ENCODE assay signal across 22 mouse cellular contexts in the genomic region with DNA sequence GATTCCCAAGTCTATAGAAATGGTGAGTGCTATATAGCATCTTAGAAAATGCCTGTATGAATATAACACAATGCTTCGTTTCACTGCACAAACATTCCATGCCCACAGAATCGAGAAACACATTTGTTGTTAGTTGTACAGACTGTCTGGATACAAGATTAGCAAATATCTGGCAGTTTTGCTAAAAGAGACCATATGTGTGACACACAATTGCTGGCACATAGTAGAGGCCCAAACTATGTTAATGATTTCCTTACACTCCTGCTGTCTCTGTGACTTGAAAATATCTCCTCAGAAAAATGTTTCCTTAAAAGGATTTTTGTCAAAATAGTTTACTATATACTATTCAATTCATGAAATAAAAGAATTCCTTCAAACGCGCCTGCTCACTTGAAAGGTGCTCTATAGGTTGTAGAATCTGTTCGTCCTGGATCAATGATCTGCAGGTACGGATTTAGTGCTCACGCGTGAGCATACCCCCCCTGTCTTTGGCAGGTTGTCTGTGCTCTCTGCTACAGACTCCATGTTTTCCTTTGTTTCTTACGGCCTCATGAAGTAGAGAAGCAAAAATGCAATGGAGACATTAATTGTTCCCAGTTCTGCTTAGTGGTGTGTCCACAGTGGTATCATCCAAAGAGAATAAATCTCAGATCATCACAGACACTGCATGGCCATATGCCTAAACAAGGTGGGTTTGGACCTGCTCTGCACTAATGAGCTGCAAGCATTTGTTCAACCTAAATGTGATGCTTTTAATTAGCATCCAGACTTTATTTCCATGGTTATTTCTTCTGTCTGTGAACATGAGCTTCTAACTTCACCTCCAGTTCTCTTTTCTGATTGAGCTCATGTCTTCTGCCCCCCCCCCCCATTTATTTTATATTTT.
DNase-seq lines count a peak whose midpoint lies in the region; ATAC-seq and TF ChIP-seq lines count a peak whose summit lies in the region.
"Had no signal": no experiment of that assay in that cellular context is flagged by ENCODE, and none has a peak within 500 bp of the region (broad histone marks: within the 10 kb centered on the region; RNA-seq: fewer than 3 reads in every experiment).

No protein-coding gene starts in this region.

- no peak overlapping the region for H3K4me3 ChIP-seq in forebrain, embryonic 13.5 days
- H3K4me3 ChIP-seq in forebrain, embryonic 11.5 days (ENCODE audit: low read depth, low read length) = no peak overlapping the region
- H3K4me3 ChIP-seq in limb, embryonic 11.5 days (ENCODE audit: low read depth, low read length) = no peak overlapping the region
- H3K4me3 ChIP-seq in limb, embryonic 10.5 days = no peak overlapping the region
- no peak overlapping the region for H3K4me3 ChIP-seq in forebrain, postnatal 0 days (ENCODE audit: low read depth, low read length)
- H3K4me3 ChIP-seq: embryonic facial prominence, embryonic 12.5 days; heart, embryonic 13.5 days; hindbrain, embryonic 13.5 days; limb, embryonic 13.5 days; midbrain, embryonic 13.5 days; neural tube, embryonic 12.5 days had no signal

- H3K27me3 ChIP-seq in forebrain, embryonic 13.5 days = no peaks in the 10 kb centered on the region
- no peaks in the 10 kb centered on the region for H3K27me3 ChIP-seq in forebrain, embryonic 11.5 days (ENCODE audit: control insufficient read depth, insufficient read depth, low read length)
- no peaks in the 10 kb centered on the region for H3K27me3 ChIP-seq in limb, embryonic 11.5 days (ENCODE audit: control insufficient read depth, insufficient read depth, low read length)
- H3K27me3 ChIP-seq in limb, embryonic 10.5 days (ENCODE audit: low read depth, poor library complexity, severe bottlenecking) = no peaks in the 10 kb centered on the region
- no peaks in the 10 kb centered on the region for H3K27me3 ChIP-seq in forebrain, postnatal 0 days (ENCODE audit: insufficient read depth, low read length)
- H3K27me3 ChIP-seq: CH12.LX; embryonic facial prominence, embryonic 12.5 days; heart, embryonic 13.5 days; hindbrain, embryonic 13.5 days; limb, embryonic 13.5 days; midbrain, embryonic 13.5 days; neural tube, embryonic 12.5 days had no signal

- no peaks in the 10 kb centered on the region for H3K36me3 ChIP-seq in forebrain, embryonic 13.5 days (ENCODE audit: poor library complexity, severe bottlenecking)
- H3K36me3 ChIP-seq in forebrain, embryonic 11.5 days (ENCODE audit: control insufficient read depth, insufficient read depth, low read length) = no peaks in the 10 kb centered on the region
- H3K36me3 ChIP-seq in limb, embryonic 11.5 days (ENCODE audit: control insufficient read depth, insufficient read depth, low read length) = no peaks in the 10 kb centered on the region
- H3K36me3 ChIP-seq in limb, embryonic 10.5 days = no peaks in the 10 kb centered on the region
- no peaks in the 10 kb centered on the region for H3K36me3 ChIP-seq in forebrain, postnatal 0 days (ENCODE audit: insufficient read depth)
- H3K36me3 ChIP-seq: embryonic facial prominence, embryonic 12.5 days; heart, embryonic 13.5 days; hindbrain, embryonic 13.5 days; limb, embryonic 13.5 days; midbrain, embryonic 13.5 days; neural tube, embryonic 12.5 days had no signal

- TF ChIP-seq CTCF in forebrain, postnatal 0 days (IDR thresholded peaks at IDR 0.05; ENCODE audit: low read depth) = peak; percentile 30

- H3K27ac ChIP-seq in forebrain, embryonic 13.5 days = no peak overlapping the region
- no peak overlapping the region for H3K27ac ChIP-seq in forebrain, embryonic 11.5 days (ENCODE audit: low read depth, low read length)
- no peak overlapping the region for H3K27ac ChIP-seq in limb, embryonic 11.5 days (replicated peaks; ENCODE audit: low read depth, low read length)
- no peak overlapping the region for H3K27ac ChIP-seq in limb, embryonic 10.5 days
- peak overlapping the region; percentile 70 for H3K27ac ChIP-seq in forebrain, postnatal 0 days (ENCODE audit: low read depth, low read length)
- H3K27ac ChIP-seq: embryonic facial prominence, embryonic 12.5 days; heart, embryonic 13.5 days; hindbrain, embryonic 13.5 days; limb, embryonic 13.5 days; liver, embryonic 14.5 days; midbrain, embryonic 13.5 days; neural tube, embryonic 12.5 days had no signal

- H3K9me3 ChIP-seq in forebrain, embryonic 13.5 days (replicated peaks) = no peaks in the 10 kb centered on the region
- no peaks in the 10 kb centered on the region for H3K9me3 ChIP-seq in forebrain, embryonic 11.5 days (ENCODE audit: control insufficient read depth, low read length)
- no peaks in the 10 kb centered on the region for H3K9me3 ChIP-seq in limb, embryonic 11.5 days (ENCODE audit: control insufficient read depth, low read length)
- no peaks in the 10 kb centered on the region for H3K9me3 ChIP-seq in limb, embryonic 10.5 days (replicated peaks)
- H3K9me3 ChIP-seq in forebrain, postnatal 0 days (ENCODE audit: low read length) = no peaks in the 10 kb centered on the region
- H3K9me3 ChIP-seq: embryonic facial prominence, embryonic 12.5 days; heart, embryonic 13.5 days; hindbrain, embryonic 13.5 days; limb, embryonic 13.5 days; midbrain, embryonic 13.5 days; neural tube, embryonic 12.5 days had no signal

- 73% methylated on average over 9 of the region's 9 CpGs for WGBS in forebrain, embryonic 13.5 days
- 86% methylated on average over 9 of the region's 9 CpGs for WGBS in forebrain, embryonic 11.5 days
- WGBS in limb, embryonic 11.5 days = 82% methylated on average over 9 of the region's 9 CpGs
- 87% methylated on average over 9 of the region's 9 CpGs for WGBS in limb, embryonic 10.5 days
- WGBS in forebrain, postnatal 0 days = 49% methylated on average over 9 of the region's 9 CpGs

- 0 out of 2 replicates have a peak, but pooled peaks cover 5% of the 10 kb centered on the region for H3K4me1 ChIP-seq in forebrain, embryonic 13.5 days
- no peaks in the 10 kb centered on the region for H3K4me1 ChIP-seq in forebrain, embryonic 11.5 days (replicated peaks; ENCODE audit: control insufficient read depth, insufficient read depth, low read length)
- no peaks in the 10 kb centered on the region for H3K4me1 ChIP-seq in limb, embryonic 11.5 days (ENCODE audit: control insufficient read depth, insufficient read depth, low read length)
- no peaks in the 10 kb centered on the region for H3K4me1 ChIP-seq in limb, embryonic 10.5 days
- H3K4me1 ChIP-seq in forebrain, postnatal 0 days (ENCODE audit: insufficient read depth) = no peaks in the 10 kb centered on the region
- H3K4me1 ChIP-seq: embryonic facial prominence, embryonic 12.5 days; heart, embryonic 13.5 days; hindbrain, embryonic 13.5 days; limb, embryonic 13.5 days; midbrain, embryonic 13.5 days; neural tube, embryonic 12.5 days had no signal

- no peak for DNase-seq in forebrain, embryonic 11.5 days (ENCODE audit: low spot score)
- peak; percentile 20 for DNase-seq in limb, embryonic 11.5 days (ENCODE audit: low spot score)
- no peak for DNase-seq in limb, embryonic 10.5 days (ENCODE audit: low spot score)
- DNase-seq in forebrain, postnatal 0 days = peak; percentile 78
- DNase-seq in embryo, embryonic 10 days (ENCODE audit: low spot score) = no peak
- DNase-seq in spleen, postnatal 36 days (ENCODE audit: low spot score in 2 of 2) = no peak
- DNase-seq: adrenal gland, postnatal 14 days; gastrocnemius, postnatal 10 days; heart, adult 18-20 months; kidney, adult 8-10 months; kidney, postnatal 4 days; right cerebral cortex, adult 18-20 months; thymus, postnatal 36 days had no signal

- peak; percentile 93 for ATAC-seq in forebrain, embryonic 13.5 days
- no peak for ATAC-seq in forebrain, embryonic 11.5 days (replicated peaks; ENCODE audit: low FRiP score)
- no peak; the same call in 1 of the 2 replicates for ATAC-seq in limb, embryonic 11.5 days (ENCODE audit: insufficient number of reproducible peaks, low FRiP score, low TSS enrichment, low read depth)
- ATAC-seq in forebrain, postnatal 0 days = peak; percentile 97
- ATAC-seq: midbrain, embryonic 13.5 days had no signal

- no peak overlapping the region for H3K4me2 ChIP-seq in forebrain, embryonic 13.5 days
- no peak overlapping the region for H3K4me2 ChIP-seq in forebrain, embryonic 11.5 days (ENCODE audit: low read depth, low read length, severe bottlenecking)
- H3K4me2 ChIP-seq in limb, embryonic 11.5 days (ENCODE audit: low read depth, severe bottlenecking) = no peak overlapping the region
- no peak overlapping the region for H3K4me2 ChIP-seq in forebrain, postnatal 0 days (ENCODE audit: low read depth)
- H3K4me2 ChIP-seq: embryonic facial prominence, embryonic 12.5 days; heart, embryonic 13.5 days; hindbrain, embryonic 13.5 days; limb, embryonic 13.5 days; midbrain, embryonic 13.5 days; neural tube, embryonic 12.5 days had no signal

- no peak overlapping the region for H3K9ac ChIP-seq in forebrain, embryonic 13.5 days
- no peak overlapping the region for H3K9ac ChIP-seq in forebrain, embryonic 11.5 days (ENCODE audit: low read length)
- H3K9ac ChIP-seq in limb, embryonic 11.5 days (ENCODE audit: low read length) = no peak overlapping the region
- H3K9ac ChIP-seq in forebrain, postnatal 0 days = no peak overlapping the region
- H3K9ac ChIP-seq: embryonic facial prominence, embryonic 12.5 days; heart, embryonic 13.5 days; hindbrain, embryonic 13.5 days; limb, embryonic 13.5 days; liver, embryonic 14.5 days; midbrain, embryonic 13.5 days; neural tube, embryonic 12.5 days had no signal

Comparison
In these comparisons a context has a peak if more than half of its experiments do, and no peak if none do; other contexts are left out.
1. ATAC-seq: peak in forebrain, embryonic 13.5 days (single experiment) and forebrain, postnatal 0 days (single experiment); none in forebrain, embryonic 11.5 days (single experiment) and limb, embryonic 11.5 days (single experiment).
2. DNase-seq: peak in limb, embryonic 11.5 days (single experiment) and forebrain, postnatal 0 days (single experiment); none in forebrain, embryonic 11.5 days (single experiment), limb, embryonic 10.5 days (single experiment), embryo, embryonic 10 days (single experiment) and spleen, postnatal 36 days (0 of 2).